ENCODE assay signal across 26 mouse cellular contexts in the genomic region with DNA sequence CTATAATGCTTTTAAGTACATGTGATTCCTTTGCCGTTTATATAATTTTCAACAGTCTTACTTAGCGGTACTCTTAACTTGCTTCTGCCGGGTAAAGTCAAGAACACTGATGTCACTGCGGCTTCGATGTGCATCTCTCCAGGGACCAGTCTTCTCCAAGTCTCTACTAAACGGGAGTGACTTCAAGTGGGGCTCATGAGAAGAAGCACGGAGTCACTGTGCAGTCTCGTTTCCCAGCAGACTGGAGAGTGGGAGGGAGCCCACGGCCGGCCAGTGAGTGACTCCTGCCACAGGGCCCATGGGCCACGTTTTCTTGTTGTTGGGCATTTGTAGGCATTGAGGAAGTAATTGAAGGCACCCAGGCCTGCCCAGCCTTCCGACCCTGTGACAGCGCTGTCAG.
"Had no signal": no experiment of that assay in that cellular context is flagged by ENCODE, and none has a peak within 500 bp of the region (broad histone marks: within the 10 kb centered on the region; RNA-seq: fewer than 3 reads in every experiment).

No protein-coding gene starts in this region.

- H3K4me2 ChIP-seq: heart, embryonic 11.5 days; heart, embryonic 13.5 days; heart, embryonic 15.5 days; hindbrain, embryonic 12.5 days; hindbrain, embryonic 14.5 days; intestine, embryonic 15.5 days; limb, embryonic 12.5 days; liver, embryonic 11.5 days; liver, embryonic 13.5 days; liver, embryonic 15.5 days had no signal

- H3K36me3 ChIP-seq: heart, embryonic 13.5 days; heart, embryonic 15.5 days; intestine, embryonic 15.5 days; limb, embryonic 10.5 days; limb, embryonic 12.5 days; liver, embryonic 13.5 days; liver, embryonic 15.5 days had no signal

- H3K9ac ChIP-seq: heart, embryonic 13.5 days; heart, embryonic 15.5 days; hindbrain, embryonic 12.5 days; hindbrain, embryonic 14.5 days; intestine, embryonic 15.5 days; limb, embryonic 12.5 days; liver, embryonic 13.5 days; liver, embryonic 15.5 days had no signal

- H3K9me3 ChIP-seq: heart, embryonic 15.5 days; hindbrain, embryonic 12.5 days; intestine, embryonic 15.5 days; limb, embryonic 10.5 days; limb, embryonic 12.5 days; liver, embryonic 13.5 days; liver, embryonic 15.5 days had no signal

- H3K27ac ChIP-seq: heart, adult 2 months; heart, embryonic 13.5 days; heart, embryonic 15.5 days; hindbrain, embryonic 10.5 days; hindbrain, embryonic 12.5 days; hindbrain, embryonic 14.5 days; intestine, embryonic 15.5 days; limb, embryonic 10.5 days; limb, embryonic 12.5 days; liver, embryonic 13.5 days; liver, embryonic 15.5 days had no signal

- H3K27me3 ChIP-seq: hindbrain, embryonic 12.5 days; intestine, embryonic 15.5 days had no signal

- H3K4me3 ChIP-seq: heart, adult 2 months; heart, embryonic 13.5 days; heart, embryonic 15.5 days; hindbrain, embryonic 10.5 days; hindbrain, embryonic 12.5 days; intestine, embryonic 15.5 days; left cerebral cortex, adult 2 months; limb, embryonic 10.5 days; limb, embryonic 12.5 days; liver, embryonic 13.5 days; liver, embryonic 15.5 days had no signal

- DNase-seq: gastrocnemius, postnatal 14 days; heart, adult 2 months; heart, postnatal 14 days; heart, postnatal 36 days; kidney, adult 18-20 months; kidney, adult 8-10 months; kidney, postnatal 10 days; kidney, postnatal 25 days; kidney, postnatal 4 days; liver; liver, embryonic 13.5 days had no signal

- H3K4me1 ChIP-seq: heart, embryonic 13.5 days; heart, embryonic 15.5 days; intestine, embryonic 15.5 days; liver, embryonic 13.5 days; liver, embryonic 15.5 days had no signal

- ATAC-seq: hindbrain, embryonic 16.5 days; inflammation-experienced regulatory T-cells, adult 6 months; intestine, embryonic 15.5 days; intestine, postnatal 0 days had no signal
